8 mouse cellular contexts compared by ENCODE assay signal in the genomic region with DNA sequence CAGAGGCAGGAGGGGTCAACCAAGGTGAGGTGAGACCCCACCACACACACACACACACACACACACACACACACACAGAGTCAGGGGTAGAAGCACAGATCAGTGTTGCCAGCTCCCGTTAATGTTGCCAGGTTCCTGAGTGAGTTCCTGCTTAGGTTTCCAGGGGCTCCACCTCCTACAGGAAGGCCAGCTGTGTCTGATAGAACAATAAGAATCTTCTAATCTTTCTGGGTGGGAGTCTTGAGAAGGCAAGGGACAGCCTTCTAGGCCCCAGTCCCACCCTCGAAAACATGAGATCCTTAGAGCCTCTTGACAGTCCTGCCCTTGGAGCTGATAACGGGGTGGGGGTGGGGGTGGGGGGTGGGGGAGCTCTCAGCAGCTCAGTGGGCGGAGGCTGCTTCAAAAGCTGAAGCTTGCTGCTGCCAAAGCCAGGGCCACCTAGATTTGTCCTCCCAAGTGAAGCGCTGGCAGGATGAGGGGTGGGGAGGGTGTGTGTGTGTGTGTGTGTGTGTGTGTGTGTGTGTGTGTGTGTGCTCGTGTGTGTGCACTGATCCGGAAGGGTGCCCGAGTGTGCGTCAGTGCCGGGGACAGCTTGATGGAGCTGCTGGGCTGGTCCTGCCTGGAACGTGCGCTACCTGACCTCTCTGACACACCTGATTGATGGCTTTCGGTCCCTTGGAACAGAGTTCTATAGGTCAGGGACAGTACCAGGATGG. TPM values are rescaled to one million over a fixed set of nuclear protein-coding genes. Genes with fewer than 3 reads are reported as not detected.
DNase-seq lines count a peak whose midpoint lies in the region; ATAC-seq and TF ChIP-seq lines count a peak whose summit lies in the region.

No protein-coding gene starts in this region.

- WGBS in hindbrain, embryonic 12.5 days, result 46% methylated on average over 10 of the region's 13 CpGs
- WGBS in liver, adult 2 months, result 6% methylated on average over 13 of the region's 13 CpGs
- 20% methylated on average over 13 of the region's 13 CpGs for WGBS in stomach, embryonic 14.5 days

- H3K27me3 ChIP-seq in hindbrain, embryonic 12.5 days, result peaks cover 9% of the 10 kb centered on the region
- H3K27me3 ChIP-seq in liver, adult 2 months (ENCODE audit: control insufficient read depth, insufficient read depth, low read length), result no peaks in the 10 kb centered on the region
- H3K27me3 ChIP-seq in stomach, embryonic 14.5 days (ENCODE audit: control insufficient read depth, insufficient read depth, low read length), result no peaks in the 10 kb centered on the region

- no peak for TF ChIP-seq POLR2A in cortical plate, adult 2 months (IDR thresholded peaks at IDR 0.05; ENCODE audit: extremely low read depth, insufficient read depth, low read length)
- no peak for TF ChIP-seq POLR2A in liver, adult 2 months (IDR thresholded peaks at IDR 0.05; ENCODE audit: extremely low read depth, insufficient read depth, low read length)

- no peaks in the 10 kb centered on the region for H3K9me3 ChIP-seq in hindbrain, embryonic 12.5 days (replicated peaks)
- H3K9me3 ChIP-seq in stomach, embryonic 14.5 days (ENCODE audit: control insufficient read depth, low read depth, low read length), result no peaks in the 10 kb centered on the region

- peak overlapping the region; percentile 18; the same call in 1 of the 2 replicates for H3K9ac ChIP-seq in hindbrain, embryonic 12.5 days
- H3K9ac ChIP-seq in liver, adult 2 months (ENCODE audit: low read depth, low read length), result peak overlapping the region; percentile 63
- no peak overlapping the region for H3K9ac ChIP-seq in stomach, embryonic 14.5 days (replicated peaks; ENCODE audit: low read depth, low read length)

- H3K27ac ChIP-seq in gastrocnemius, adult 2 months, result peak overlapping the region; percentile 96
- peak overlapping the region; percentile 85 for H3K27ac ChIP-seq in cortical plate, adult 2 months (ENCODE audit: insufficient read depth, low read length)
- peak overlapping the region; percentile 64 for H3K27ac ChIP-seq in hindbrain, embryonic 12.5 days
- H3K27ac ChIP-seq in liver, adult 2 months (replicated peaks; ENCODE audit: insufficient read depth, low read depth, low read length), result peak overlapping the region; percentile 86
- H3K27ac ChIP-seq in stomach, embryonic 14.5 days (ENCODE audit: low read length), result 0 out of 2 replicates have a peak overlapping the region, but pooled peaks have one; percentile 27

- peaks cover 11% of the 10 kb centered on the region; the same call in 1 of the 2 replicates for H3K79me2 ChIP-seq in liver, adult 2 months (ENCODE audit: control insufficient read depth, insufficient read depth, low read length)

- intact Hi-C loops in gastrocnemius, adult 2 months (cut with DNase I), result loop anchor here (5.0 kb wide), 1 partner anchor 34 kb away; no protein-coding TSS in a partner anchor

- peaks cover 8% of the 10 kb centered on the region for H3K4me1 ChIP-seq in cortical plate, adult 2 months (ENCODE audit: control insufficient read depth, insufficient read depth, low read length)
- peaks cover 29% of the 10 kb centered on the region for H3K4me1 ChIP-seq in hindbrain, embryonic 12.5 days
- peaks cover 16% of the 10 kb centered on the region for H3K4me1 ChIP-seq in liver, adult 2 months (ENCODE audit: control insufficient read depth, insufficient read depth, low read length)
- peaks cover 8% of the 10 kb centered on the region; the same call in 1 of the 2 replicates for H3K4me1 ChIP-seq in stomach, embryonic 14.5 days (ENCODE audit: control insufficient read depth, insufficient read depth, low read length)

- no peak for TF ChIP-seq CTCF in gastrocnemius, adult 2 months (IDR thresholded peaks at IDR 0.05)
- TF ChIP-seq CTCF in cortical plate, adult 2 months (IDR thresholded peaks at IDR 0.05; ENCODE audit: extremely low read depth, insufficient read depth, low read length), result no peak
- no peak for TF ChIP-seq CTCF in liver, adult 2 months (IDR thresholded peaks at IDR 0.05; ENCODE audit: low read depth, low read length)

- peak overlapping the region; percentile 31 for H3K4me2 ChIP-seq in hindbrain, embryonic 12.5 days (replicated peaks)
- H3K4me2 ChIP-seq in stomach, embryonic 14.5 days (replicated peaks; ENCODE audit: low read depth, low read length), result no peak overlapping the region

- peak overlapping the region; percentile 94 for H3K4me3 ChIP-seq in gastrocnemius, adult 2 months
- peak overlapping the region; percentile 50 for H3K4me3 ChIP-seq in cortical plate, adult 2 months (ENCODE audit: insufficient read depth, low read length)
- H3K4me3 ChIP-seq in hindbrain, embryonic 12.5 days, result peak overlapping the region; percentile 11; the same call in 1 of the 2 replicates
- peak overlapping the region; percentile 2 for H3K4me3 ChIP-seq in liver, adult 2 months (ENCODE audit: insufficient read depth, low read depth, low read length)
- H3K4me3 ChIP-seq in stomach, embryonic 14.5 days (ENCODE audit: low read depth, low read length), result no peak overlapping the region

- H3K36me3 ChIP-seq in hindbrain, embryonic 12.5 days, result no peaks in the 10 kb centered on the region
- no peaks in the 10 kb centered on the region for H3K36me3 ChIP-seq in liver, adult 2 months (ENCODE audit: control insufficient read depth, insufficient read depth, low read length)
- H3K36me3 ChIP-seq in stomach, embryonic 14.5 days (ENCODE audit: control insufficient read depth, insufficient read depth, low read length), result no peaks in the 10 kb centered on the region

- no peak for ATAC-seq in hindbrain, embryonic 12.5 days (ENCODE audit: low FRiP score)
- peak; percentile 14; the same call in 1 of the 2 replicates for ATAC-seq in stomach, embryonic 14.5 days (ENCODE audit: insufficient number of reproducible peaks, insufficient read depth, low FRiP score, low read depth)
- ATAC-seq in granulocyte monocyte progenitor cell, adult 5-6 weeks (replicated peaks; ENCODE audit: poor library complexity, severe bottlenecking), result no peak
- ATAC-seq in megakaryocyte-erythroid progenitor cell, adult 5-6 weeks (replicated peaks; ENCODE audit: low FRiP score, low TSS enrichment, poor library complexity, severe bottlenecking), result no peak

- peak; percentile 52 for DNase-seq in gastrocnemius, adult 2 months
- DNase-seq in gastrocnemius, adult 8-10 months (ENCODE audit: low spot score in 2 of 2), result no peak
- peak; percentile 82 for DNase-seq in liver, adult 2 months (ENCODE audit: extremely low read depth, low read depth, low spot score)

RNA-seq across cellular contexts. Expression of gene Arl4d, which starts 3.4 kb away (rescaled TPM):
- 10 to 100 TPM in 1 of 2 experiments, 1 to 10 TPM in 1; 6.7 to 13.1 TPM for total RNA-seq in gastrocnemius, adult 2 months (2021)
- 10 to 100 TPM in 1 of 4 experiments, 1 to 10 TPM in 3; 4.6 to 10.2 (median 5.7) TPM for total RNA-seq in gastrocnemius, adult 8-10 months (2022)
- 28.9 and 41.9 TPM in 2 replicates for polyA plus RNA-seq in cortical plate, adult 2 months (2012; rRNA removed)
- 11.6 and 12.1 TPM in 2 replicates for polyA plus RNA-seq in hindbrain, embryonic 12.5 days (2016; fragmentation: Nextera tagmentation; extraction: Ambion mirVana)
- total RNA-seq in liver, adult 2 months (2014; rRNA removed), result 55.4 and 87.9 TPM in 2 replicates
- 21.0 and 22.4 TPM in 2 replicates for polyA plus RNA-seq in liver, adult 2 months (2012; rRNA removed)
- polyA plus RNA-seq in stomach, embryonic 14.5 days (2014; fragmentation: Nextera tagmentation; extraction: Ambion mirVana), result 6.4 and 8.1 TPM in 2 replicates
- total RNA-seq in granulocyte monocyte progenitor cell, adult 5-6 weeks (2014; fragmentation: Nextera tagmentation), result 1.1 TPM in 1 of 2 replicates, not detected in the other
- total RNA-seq in granulocyte monocyte progenitor cell, adult 5-6 weeks (2017), result 0.34 and 0.77 TPM in 2 replicates
- total RNA-seq in megakaryocyte-erythroid progenitor cell, adult 5-6 weeks (2014; fragmentation: Nextera tagmentation), result 0.22 TPM in 1 of 2 replicates, not detected in the other
- 5.8 TPM in 1 of 2 replicates, not detected in the other for total RNA-seq in megakaryocyte-erythroid progenitor cell, adult 5-6 weeks (2017)

RNA-seq across cellular contexts. Expression of gene Rdm1, which starts 41.7 kb away (rescaled TPM):
- total RNA-seq in gastrocnemius, adult 2 months (2021), result 10 to 100 TPM; 24.2 to 27.4 TPM
- 10 to 100 TPM; 29.7 to 40.5 (median 33.7) TPM for total RNA-seq in gastrocnemius, adult 8-10 months (2022)
- 13.0 and 14.2 TPM in 2 replicates for polyA plus RNA-seq in cortical plate, adult 2 months (2012; rRNA removed)
- polyA plus RNA-seq in hindbrain, embryonic 12.5 days (2016; fragmentation: Nextera tagmentation; extraction: Ambion mirVana), result 29.4 and 35.4 TPM in 2 replicates
- total RNA-seq in liver, adult 2 months (2014; rRNA removed), result 10.3 and 12.9 TPM in 2 replicates
- 12.1 and 12.4 TPM in 2 replicates for polyA plus RNA-seq in liver, adult 2 months (2012; rRNA removed)
- polyA plus RNA-seq in stomach, embryonic 14.5 days (2014; fragmentation: Nextera tagmentation; extraction: Ambion mirVana), result 38.3 and 47.5 TPM in 2 replicates
- total RNA-seq in granulocyte monocyte progenitor cell, adult 5-6 weeks (2014; fragmentation: Nextera tagmentation), result 6.4 and 28.8 TPM in 2 replicates
- total RNA-seq in granulocyte monocyte progenitor cell, adult 5-6 weeks (2017), result 6.2 and 17.0 TPM in 2 replicates
- 13.0 and 21.8 TPM in 2 replicates for total RNA-seq in megakaryocyte-erythroid progenitor cell, adult 5-6 weeks (2014; fragmentation: Nextera tagmentation)
- 2.0 and 5.3 TPM in 2 replicates for total RNA-seq in megakaryocyte-erythroid progenitor cell, adult 5-6 weeks (2017)

Comparison
In these comparisons a context has a peak if more than half of its experiments do, and no peak if none do; other contexts are left out.
1. DNase-seq: peak in gastrocnemius, adult 2 months (single experiment) and liver, adult 2 months (single experiment); none in gastrocnemius, adult 8-10 months (0 of 2).
2. H3K27ac ChIP-seq: peak in every context shown above with its lines; median percentile 96 in gastrocnemius, adult 2 months; 86 in liver, adult 2 months; 85 in cortical plate, adult 2 months; 64 in hindbrain, embryonic 12.5 days; 27 in stomach, embryonic 14.5 days.